Comparison of ENCODE assay signal across 15 mouse cellular contexts in genomic region chr7:75495941-75496441, GRCm38 (mm10). TPM values are rescaled to one million over a fixed set of nuclear protein-coding genes. Genes with fewer than 3 reads are reported as not detected.
DNase-seq lines count a peak whose midpoint lies in the region; ATAC-seq and TF ChIP-seq lines count a peak whose summit lies in the region.
"Had no signal": no experiment of that assay in that cellular context is flagged by ENCODE, and none has a peak within 500 bp of the region (broad histone marks: within the 10 kb centered on the region; RNA-seq: fewer than 3 reads in every experiment).

No protein-coding gene starts in this region.

- intact Hi-C loops in heart, postnatal 36 days (cut with DNase I) = loop anchor here (5.0 kb wide), 1 partner anchor 39 kb away; the partner anchor contains the start of gene Akap13

- H3K4me3 ChIP-seq in heart, embryonic 13.5 days = no peak overlapping the region
- no peak overlapping the region for H3K4me3 ChIP-seq in midbrain, embryonic 14.5 days (replicated peaks; ENCODE audit: low read depth, low read length)
- H3K4me3 ChIP-seq in midbrain, postnatal 0 days (ENCODE audit: low read depth, low read length) = no peak overlapping the region
- H3K4me3 ChIP-seq: limb, embryonic 13.5 days had no signal

- no peak for ATAC-seq in heart, embryonic 13.5 days (ENCODE audit: extremely low read depth, insufficient number of reproducible peaks, low FRiP score, low TSS enrichment)
- no peak for ATAC-seq in midbrain, embryonic 14.5 days (ENCODE audit: low FRiP score, low TSS enrichment)
- ATAC-seq in midbrain, postnatal 0 days (ENCODE audit: low FRiP score) = no peak

- no peak for DNase-seq in heart, postnatal 36 days
- DNase-seq in midbrain, embryonic 14.5 days = peak; percentile 5
- DNase-seq in midbrain, postnatal 0 days (ENCODE audit: low spot score) = no peak
- peak; percentile 28 for DNase-seq in layer of hippocampus, adult 9-11 months
- no peak for DNase-seq in MN1 (ENCODE audit: low spot score)
- DNase-seq in adrenal gland, postnatal 4 days (ENCODE audit: low spot score in 2 of 2) = no peak
- DNase-seq: adrenal gland, postnatal 10 days; embryo, embryonic 11 days; gastrocnemius, postnatal 36 days; kidney, postnatal 25 days; right cerebral cortex, postnatal 25 days; thymus, adult 2 months had no signal

- no peaks in the 10 kb centered on the region for H3K9me3 ChIP-seq in heart, embryonic 13.5 days
- no peaks in the 10 kb centered on the region for H3K9me3 ChIP-seq in midbrain, embryonic 14.5 days (ENCODE audit: control insufficient read depth, low read length)
- H3K9me3 ChIP-seq in midbrain, postnatal 0 days (ENCODE audit: low read length) = no peaks in the 10 kb centered on the region
- H3K9me3 ChIP-seq: limb, embryonic 13.5 days had no signal

- 76% methylated on average over 3 of the region's 3 CpGs for WGBS in heart, embryonic 13.5 days
- 83% methylated on average over 3 of the region's 3 CpGs for WGBS in midbrain, embryonic 14.5 days
- WGBS in midbrain, postnatal 0 days = 84% methylated on average over 3 of the region's 3 CpGs

- H3K27me3 ChIP-seq in heart, embryonic 13.5 days (replicated peaks) = no peaks in the 10 kb centered on the region
- no peaks in the 10 kb centered on the region for H3K27me3 ChIP-seq in midbrain, embryonic 14.5 days (ENCODE audit: control insufficient read depth, insufficient read depth, low read length)
- H3K27me3 ChIP-seq in midbrain, postnatal 0 days (ENCODE audit: insufficient read depth, low read length) = no peaks in the 10 kb centered on the region
- H3K27me3 ChIP-seq: limb, embryonic 13.5 days had no signal

- peaks cover 3% of the 10 kb centered on the region; the same call in 1 of the 2 replicates for H3K36me3 ChIP-seq in heart, embryonic 13.5 days
- H3K36me3 ChIP-seq in midbrain, embryonic 14.5 days (ENCODE audit: control insufficient read depth, insufficient read depth, low read length) = no peaks in the 10 kb centered on the region
- no peaks in the 10 kb centered on the region for H3K36me3 ChIP-seq in midbrain, postnatal 0 days (ENCODE audit: insufficient read depth, low read length)
- H3K36me3 ChIP-seq: limb, embryonic 13.5 days had no signal

- H3K9ac ChIP-seq in heart, embryonic 13.5 days = no peak overlapping the region
- H3K9ac ChIP-seq in midbrain, embryonic 14.5 days (replicated peaks; ENCODE audit: low read length) = no peak overlapping the region
- no peak overlapping the region for H3K9ac ChIP-seq in midbrain, postnatal 0 days (replicated peaks; ENCODE audit: low read length, poor library complexity, severe bottlenecking)
- H3K9ac ChIP-seq: limb, embryonic 13.5 days had no signal

- no peak for TF ChIP-seq CTCF in midbrain, postnatal 0 days (IDR thresholded peaks at IDR 0.05)

- peak overlapping the region; percentile 33 for H3K27ac ChIP-seq in heart, embryonic 13.5 days (replicated peaks)
- no peak overlapping the region for H3K27ac ChIP-seq in midbrain, embryonic 14.5 days (replicated peaks; ENCODE audit: low read depth, low read length)
- no peak overlapping the region for H3K27ac ChIP-seq in midbrain, postnatal 0 days (ENCODE audit: low read depth, low read length)
- H3K27ac ChIP-seq: limb, embryonic 13.5 days had no signal

- H3K4me2 ChIP-seq in heart, embryonic 13.5 days = no peak overlapping the region
- H3K4me2 ChIP-seq in midbrain, embryonic 14.5 days (ENCODE audit: low read length) = no peak overlapping the region
- H3K4me2 ChIP-seq in midbrain, postnatal 0 days (ENCODE audit: low read depth, low read length, poor library complexity, severe bottlenecking) = no peak overlapping the region
- H3K4me2 ChIP-seq: limb, embryonic 13.5 days; midbrain, embryonic 11.5 days had no signal

- peaks cover 80% of the 10 kb centered on the region for H3K4me1 ChIP-seq in heart, embryonic 13.5 days
- no peaks in the 10 kb centered on the region for H3K4me1 ChIP-seq in midbrain, embryonic 14.5 days (ENCODE audit: control insufficient read depth, insufficient read depth, low read length)
- H3K4me1 ChIP-seq in midbrain, postnatal 0 days (ENCODE audit: insufficient read depth, low read length) = no peaks in the 10 kb centered on the region

RNA-seq across cellular contexts. Expression of gene Akap13, which starts 40.7 kb away (rescaled TPM):
- polyA plus RNA-seq in heart, embryonic 13.5 days (2015; fragmentation: Nextera tagmentation; extraction: Ambion mirVana) = 41.8 and 45.2 TPM in 2 replicates
- total RNA-seq in heart, postnatal 36 days (2021) = 10 to 100 TPM; 73.7 to 88.3 TPM
- polyA plus RNA-seq in midbrain, embryonic 14.5 days (2014; fragmentation: Nextera tagmentation; extraction: Ambion mirVana) = 17.1 and 18.9 TPM in 2 replicates
- total RNA-seq in midbrain, postnatal 0 days (2014; rRNA removed) = 21.6 and 24.6 TPM in 2 replicates
- 8.8 and 11.7 TPM in 2 replicates for polyA plus RNA-seq in midbrain, postnatal 0 days (2015; fragmentation: Nextera tagmentation; extraction: Ambion mirVana)
- total RNA-seq in adrenal gland, postnatal 4 days (2021) = 10 to 100 TPM; 63.3 to 63.5 TPM

Comparison
In these comparisons a context has a peak if more than half of its experiments do, and no peak if none do; other contexts are left out.
1. DNase-seq: peak in midbrain, embryonic 14.5 days (single experiment) and layer of hippocampus, adult 9-11 months (single experiment); none in heart, postnatal 36 days (0 of 2), midbrain, postnatal 0 days (single experiment), MN1 (single experiment) and adrenal gland, postnatal 4 days (0 of 2).